Mouse (Mus musculus) kidney, adult 2 months (tissue): ENCODE measurements around the gene Rnf128.

Experiments used
- CTCF ChIP-seq: fragments of 200-500 bp; conservative IDR thresholded peaks from 2 replicates; pipeline ENCODE4 v1.5.1; 2011; ENCODE audit warnings: low read depth, mild to moderate bottlenecking, control low read depth, low read length, moderate library complexity, mixed read lengths; ENCODE audit not compliant: insufficient read depth, insufficient read length
- POLR2A ChIP-seq: fragments of 200-500 bp; IDR thresholded peaks from one replicate; pipeline ENCODE4 v1.6.1; 2011; ENCODE audit warnings: low read depth, low read length, control low read depth

DNA sequence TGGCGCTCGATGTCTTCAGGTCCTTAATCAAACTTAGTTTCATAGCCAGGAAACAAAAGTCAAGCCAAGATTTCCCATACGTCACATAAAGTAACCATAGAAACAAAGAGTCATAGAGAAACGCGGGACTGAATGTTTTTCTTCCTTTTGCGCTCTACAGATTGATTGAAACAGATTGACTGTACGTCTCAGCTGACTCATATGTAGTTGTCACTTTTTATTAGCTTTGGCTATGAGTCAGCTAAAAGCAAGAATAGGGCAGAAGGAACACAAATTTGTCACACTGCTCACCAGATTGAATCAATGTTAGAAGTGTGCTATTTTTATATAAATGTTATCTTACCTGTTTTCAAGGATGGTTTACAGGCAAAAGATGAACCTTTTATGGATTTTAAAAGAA is 19.4 kb upstream of the Rnf128 start:
- TF ChIP-seq CTCF (no peak), POLR2A (no peak)
